Mouse (Mus musculus) embryonic fibroblast, embryonic 13.5 days (primary cell): Measurements from ENCODE around the gene Creg1.

ENCODE experiments used
- CTCF ChIP-seq: IDR thresholded peaks from 2 replicates; pipeline ENCODE4 v1.5.1; 2011; ENCODE audit warnings: mild to moderate bottlenecking, control low read depth, low read length, moderate library complexity, borderline replicate concordance; ENCODE audit not compliant: insufficient read depth
- POLR2A ChIP-seq: IDR thresholded peaks from 2 replicates; pipeline ENCODE4 v1.6.1; 2011; ENCODE audit warnings: low read depth, mild to moderate bottlenecking, control low read depth, low read length, moderate library complexity

GRCm38 (mm10) chr1:165765041-165765440 lies 1.5 kb downstream of the Creg1 start:
- TF ChIP-seq CTCF = no peak
- no peak for TF ChIP-seq POLR2A
